Mouse (Mus musculus) midbrain, embryonic 16.5 days (tissue): Measurements from ENCODE around the gene Brk1. TPM values are rescaled to one million over a fixed set of nuclear protein-coding genes. Genes with fewer than 3 reads are reported as not detected.
A peak's percentile ranks its signal among the peaks of the same experiment; 100 is the strongest.

Experiments used
- ATAC-seq: fragments of 200-750 bp; cut with Nextera tagmentation; 2 replicates; pipeline ENCODE4 v1.8.0; 2017; ENCODE audit warnings: moderate TSS enrichment
- H3K27ac ChIP-seq: fragments of 300-500 bp; sonication (generic); 2 replicates; pipeline ENCODE4 v1.5.1; 2014; ENCODE audit warnings: mild to moderate bottlenecking, low read length, mixed read lengths
- H3K27me3 ChIP-seq: fragments of 300-500 bp; sonication (generic); 2 replicates; pipeline ENCODE4 v1.6.1; 2014; ENCODE audit warnings: low read depth, low read length, mixed read lengths; ENCODE audit not compliant: control insufficient read depth, insufficient read depth
- H3K36me3 ChIP-seq: fragments of 300-500 bp; sonication (generic); 2 replicates; pipeline ENCODE4 v1.6.1; 2014; ENCODE audit warnings: mild to moderate bottlenecking, low read length, moderate library complexity, mixed read lengths; ENCODE audit not compliant: control insufficient read depth, insufficient read depth
- H3K4me1 ChIP-seq: fragments of 300-500 bp; sonication (generic); 2 replicates; pipeline ENCODE4 v1.6.1; 2014; ENCODE audit warnings: mild to moderate bottlenecking, low read length, mixed read lengths; ENCODE audit not compliant: control insufficient read depth, insufficient read depth
- H3K4me2 ChIP-seq: fragments of 300-500 bp; sonication (generic); 2 replicates; pipeline ENCODE4 v1.6.1; 2014; ENCODE audit warnings: mild to moderate bottlenecking, low read length, mixed read lengths
- H3K4me3 ChIP-seq: fragments of 300-500 bp; sonication (generic); 2 replicates; pipeline ENCODE4 v1.5.1; 2014; ENCODE audit warnings: low read depth, mild to moderate bottlenecking, low read length, moderate library complexity, mixed read lengths
- H3K9ac ChIP-seq: fragments of 300-500 bp; sonication (generic); 2 replicates; pipeline ENCODE4 v1.6.1; 2014; ENCODE audit warnings: low read depth, low read length, mixed read lengths
- H3K9me3 ChIP-seq: fragments of 300-500 bp; sonication (generic); replicated peaks from 2 replicates; pipeline ENCODE4 v1.6.1; 2014; ENCODE audit warnings: mild to moderate bottlenecking, low read length, mixed read lengths; ENCODE audit not compliant: control insufficient read depth, poor library complexity, severe bottlenecking
- WGBS: fragments of 180-500 bp; shearing (Covaris S2); extraction: QIAGEN DNeasy Blood & Tissue Kit; methylation state at CpG from one replicate; pipeline ENCODE4 v1.1.7; 2014; 5-methylcytosine and 5-hydroxymethylcytosine counted together
- polyA plus RNA-seq: library from polyadenylated mRNA; unstranded; fragments of >200 nt; fragmentation: Nextera tagmentation; extraction: Ambion mirVana; gene quantifications from 2 replicates; pipeline ENCODE4 v1.2.1, GENCODE M21; 2015

Gene Brk1
- 227 and 250 TPM in 2 replicates for polyA plus RNA-seq

- WGBS, result under 1% methylated on average over 59 of the region's 65 CpGs
- Histone ChIP-seq H3K4me2 (peak within 1 kb of the TSS; percentile 89), H3K27me3 (no peaks in the 10 kb centered on the region), H3K9ac (peak within 1 kb of the TSS; percentile 88), H3K4me3 (peak within 1 kb of the TSS; percentile 88), H3K36me3 (no peaks in the 10 kb centered on the region), H3K9me3 (no peaks in the 10 kb centered on the region), H3K27ac (peak within 1 kb of the TSS; percentile 85), H3K4me1 (peaks cover 23% of the 10 kb centered on the region)
- ATAC-seq, result peak; percentile 96
Measured at GRCm38 (mm10) chr6:113604432-113605223, at the start of gene Brk1. Gene Brk1, plus strand, starts transcription at chr6:113604772.

DNA sequence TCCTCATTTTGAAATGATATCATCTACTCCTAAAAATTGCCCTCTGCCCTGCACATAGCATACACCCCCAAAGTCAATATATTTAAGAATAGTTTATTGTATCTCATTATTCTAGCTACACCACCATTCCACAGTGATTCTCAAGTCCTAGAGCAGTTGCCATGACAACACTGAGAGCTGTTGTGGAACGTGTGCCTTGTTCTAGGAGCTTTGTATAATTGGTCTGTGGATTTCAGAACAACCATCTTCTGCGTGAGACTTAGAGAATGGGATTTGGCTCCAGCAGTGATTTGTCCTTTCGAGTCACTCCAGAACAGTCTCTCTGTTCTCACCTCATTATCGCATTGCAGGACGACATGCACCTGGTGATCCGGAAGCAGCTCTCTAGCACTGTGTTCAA lies 44.8 kb upstream of the Brk1 start:
- 52% methylated on average over 6 of the region's 6 CpGs for WGBS
- no peak overlapping the region for H3K27ac ChIP-seq
- no peak overlapping the region for H3K9ac ChIP-seq
- no peaks in the 10 kb centered on the region for H3K27me3 ChIP-seq
- ATAC-seq, result no peak
- no peak overlapping the region for H3K4me2 ChIP-seq
- no peaks in the 10 kb centered on the region for H3K9me3 ChIP-seq
- no peak overlapping the region for H3K4me3 ChIP-seq
- H3K4me1 ChIP-seq, result no peaks in the 10 kb centered on the region
- no peaks in the 10 kb centered on the region for H3K36me3 ChIP-seq

DNA sequence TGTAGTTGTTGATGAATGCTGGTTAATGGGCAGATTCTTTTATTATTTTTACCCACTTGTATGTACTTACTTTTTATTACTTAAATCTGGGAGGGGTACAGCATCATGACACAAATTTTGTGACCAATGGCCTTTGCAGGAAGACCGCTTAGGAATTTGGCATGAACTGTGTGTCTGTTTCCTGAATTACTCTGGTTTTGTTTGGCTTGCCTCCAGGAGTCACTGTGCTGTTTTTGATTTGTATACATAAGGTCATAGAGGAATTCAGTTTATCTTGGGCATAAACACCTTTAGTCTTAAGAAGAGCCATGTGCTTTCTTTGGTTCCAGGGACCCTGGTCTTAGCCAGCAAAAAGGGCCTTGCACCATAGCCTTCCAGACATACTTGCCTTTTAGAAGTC lies 40.0 kb upstream of the Brk1 start:
- ATAC-seq, result no peak
- WGBS, result 91% methylated on average over 1 of the region's 1 CpGs

DNA sequence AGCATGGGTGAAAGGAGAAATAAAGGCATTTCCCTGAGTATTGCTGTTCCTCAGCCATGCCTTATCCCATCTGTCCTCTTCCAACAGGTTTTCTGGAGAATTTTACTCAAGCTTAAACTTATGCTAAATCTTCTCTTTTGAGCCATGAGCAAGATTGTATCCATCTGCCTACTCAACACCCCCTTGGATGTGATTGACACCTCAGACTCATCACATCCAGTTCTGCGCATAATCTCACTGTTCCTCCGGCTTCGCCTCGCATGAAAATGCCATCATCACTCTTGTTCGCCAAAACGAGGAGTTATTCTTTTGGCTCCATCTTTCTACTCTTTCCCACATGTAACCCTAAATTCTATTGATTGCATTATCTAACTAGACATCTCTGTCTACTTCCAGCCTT lies 28.5 kb upstream of the Brk1 start:
- Histone ChIP-seq H3K27ac (no peak overlapping the region), H3K4me2 (no peak overlapping the region), H3K9me3 (no peaks in the 10 kb centered on the region), H3K27me3 (no peaks in the 10 kb centered on the region), H3K9ac (no peak overlapping the region), H3K36me3 (no peaks in the 10 kb centered on the region), H3K4me3 (no peak overlapping the region), H3K4me1 (no peaks in the 10 kb centered on the region)
- no peak for ATAC-seq
- WGBS, result 96% methylated on average over 6 of the region's 6 CpGs

More for the DNA sequence above, 40.0 kb upstream of the Brk1 start:
- H3K27me3 ChIP-seq, result no peaks in the 10 kb centered on the region
- H3K9ac ChIP-seq, result no peak overlapping the region
- no peaks in the 10 kb centered on the region for H3K4me1 ChIP-seq
- no peaks in the 10 kb centered on the region for H3K36me3 ChIP-seq
- H3K9me3 ChIP-seq, result no peaks in the 10 kb centered on the region
- no peak overlapping the region for H3K4me2 ChIP-seq
- H3K4me3 ChIP-seq, result no peak overlapping the region
- no peak overlapping the region for H3K27ac ChIP-seq

DNA sequence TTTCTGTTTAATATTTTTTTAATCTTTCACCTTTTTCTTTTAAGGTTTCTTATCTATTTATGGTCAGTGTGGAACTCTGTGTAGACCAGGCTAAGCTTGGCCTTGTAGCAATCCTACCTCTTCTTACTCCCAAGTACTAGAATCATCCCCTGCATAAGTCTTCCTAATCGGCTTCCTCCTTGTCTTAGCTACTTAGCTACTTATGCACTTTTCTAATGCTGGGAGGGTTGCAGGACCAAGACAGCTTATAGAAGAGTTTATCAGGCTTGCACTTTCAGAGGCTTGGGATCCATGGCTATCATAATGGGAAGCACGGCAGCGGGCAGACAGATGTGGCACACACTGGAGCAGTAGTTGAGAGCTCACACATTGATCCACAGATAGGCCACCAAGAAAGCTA lies 25.3 kb upstream of the Brk1 start:
- no peak for ATAC-seq
- H3K4me1 ChIP-seq, result no peaks in the 10 kb centered on the region
- no peaks in the 10 kb centered on the region for H3K27me3 ChIP-seq
- no peak overlapping the region for H3K27ac ChIP-seq
- H3K9ac ChIP-seq, result no peak overlapping the region
- H3K4me2 ChIP-seq, result no peak overlapping the region
- no peak overlapping the region for H3K4me3 ChIP-seq
- H3K36me3 ChIP-seq, result no peaks in the 10 kb centered on the region
- no peaks in the 10 kb centered on the region for H3K9me3 ChIP-seq
- WGBS, result 93% methylated on average over 3 of the region's 3 CpGs

DNA sequence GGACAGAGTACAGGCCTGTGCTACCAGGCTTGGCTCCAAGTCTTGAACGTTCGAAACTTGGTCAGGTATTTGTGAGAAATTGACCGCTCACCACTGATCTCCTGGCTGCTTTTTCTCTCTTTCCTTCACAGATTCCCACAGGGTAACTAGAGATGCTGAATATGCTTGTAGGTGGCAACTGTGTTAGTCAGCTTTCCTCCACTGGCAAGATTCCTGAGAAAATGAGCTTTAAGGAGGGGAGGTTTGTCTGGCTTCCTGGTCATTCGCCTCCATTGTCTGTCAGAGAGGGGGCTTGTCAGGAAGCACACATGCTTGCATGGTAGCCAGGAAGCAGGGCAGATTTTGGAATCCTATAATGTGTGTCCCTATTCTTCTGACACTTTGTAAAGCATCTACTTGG lies 21.5 kb upstream of the Brk1 start:
- no peak for ATAC-seq
- H3K27me3 ChIP-seq, result no peaks in the 10 kb centered on the region
- no peaks in the 10 kb centered on the region for H3K36me3 ChIP-seq
- 91% methylated on average over 4 of the region's 4 CpGs for WGBS
- H3K27ac ChIP-seq, result no peak overlapping the region
- H3K4me1 ChIP-seq, result no peaks in the 10 kb centered on the region
- H3K9me3 ChIP-seq, result no peaks in the 10 kb centered on the region
- no peak overlapping the region for H3K4me3 ChIP-seq
- no peak overlapping the region for H3K9ac ChIP-seq
- no peak overlapping the region for H3K4me2 ChIP-seq

GRCm38 (mm10) chr6:113585065-113585464 lies 19.5 kb upstream of the Brk1 start:
- no peak overlapping the region for H3K27ac ChIP-seq
- H3K9ac ChIP-seq, result no peak overlapping the region
- no peaks in the 10 kb centered on the region for H3K36me3 ChIP-seq
- H3K4me2 ChIP-seq, result no peak overlapping the region
- H3K9me3 ChIP-seq, result no peaks in the 10 kb centered on the region
- no peak for ATAC-seq
- WGBS, result 94% methylated on average over 5 of the region's 5 CpGs
- H3K27me3 ChIP-seq, result no peaks in the 10 kb centered on the region
- no peak overlapping the region for H3K4me3 ChIP-seq
- H3K4me1 ChIP-seq, result no peaks in the 10 kb centered on the region

DNA sequence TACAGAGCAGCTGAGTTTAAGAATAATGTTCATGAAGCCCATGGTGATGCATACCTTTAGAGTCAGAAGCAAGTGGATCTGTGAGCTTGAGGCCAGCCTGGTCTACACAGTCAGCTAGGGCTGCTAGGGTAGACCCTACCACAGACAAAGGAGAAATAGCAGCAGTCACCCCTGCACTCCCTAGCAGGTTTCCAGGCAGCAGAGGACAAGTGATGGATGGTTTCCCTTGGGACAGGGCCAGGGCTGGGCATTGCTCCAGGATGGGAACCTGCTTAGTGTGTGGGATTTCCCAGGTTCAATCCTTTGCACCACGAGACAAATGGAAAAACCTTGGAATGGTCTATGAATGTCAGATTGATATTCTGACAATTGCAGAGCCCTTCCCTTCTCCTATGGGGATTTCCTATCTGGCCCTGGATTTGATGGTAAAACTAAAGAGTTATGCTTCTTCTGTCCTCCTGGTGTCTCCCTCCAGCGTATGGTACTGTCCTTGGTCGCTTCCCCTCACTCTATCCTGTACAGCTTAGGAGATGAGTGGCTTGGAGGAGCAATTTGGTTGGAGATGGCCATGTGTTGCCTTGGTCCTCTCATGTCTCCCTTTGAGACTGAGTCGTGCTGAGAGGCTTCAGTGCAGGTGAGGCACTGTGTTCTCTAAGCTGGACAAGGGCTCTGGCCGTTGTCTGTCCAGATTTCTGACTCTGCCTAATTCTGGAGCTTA lies 17.9 kb upstream of the Brk1 start:
- WGBS, result 76% methylated on average over 5 of the region's 5 CpGs

DNA sequence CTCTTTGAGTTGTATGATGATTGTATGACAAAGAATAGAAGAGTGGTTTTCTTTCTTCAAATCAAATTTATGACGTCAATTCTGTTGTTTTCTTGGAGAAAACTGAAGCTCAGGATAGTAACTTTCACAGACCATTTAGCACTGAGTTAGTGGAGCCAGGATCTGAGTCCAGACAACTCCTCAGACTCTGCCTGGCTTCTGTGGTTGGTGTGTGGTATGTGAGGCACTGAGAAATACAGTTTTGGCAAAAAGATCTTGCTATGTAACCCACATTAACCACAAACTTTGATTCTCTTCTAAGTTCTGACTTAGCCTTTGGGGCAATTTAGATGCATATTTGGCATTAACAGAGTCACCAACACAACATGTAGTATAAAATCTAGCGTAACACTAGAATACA lies 11.9 kb upstream of the Brk1 start:
- H3K4me3 ChIP-seq, result no peak overlapping the region
- no peaks in the 10 kb centered on the region for H3K27me3 ChIP-seq
- H3K27ac ChIP-seq, result no peak overlapping the region
- no peaks in the 10 kb centered on the region for H3K36me3 ChIP-seq
- WGBS, result 97% methylated on average over 2 of the region's 2 CpGs
- no peak overlapping the region for H3K9ac ChIP-seq
- no peaks in the 10 kb centered on the region for H3K4me1 ChIP-seq
- no peaks in the 10 kb centered on the region for H3K9me3 ChIP-seq
- no peak overlapping the region for H3K4me2 ChIP-seq
- ATAC-seq, result no peak

More for the DNA sequence above, 17.9 kb upstream of the Brk1 start:
- H3K4me3 ChIP-seq, result no peak overlapping the region
- no peaks in the 10 kb centered on the region for H3K27me3 ChIP-seq
- no peak for ATAC-seq
- no peak overlapping the region for H3K9ac ChIP-seq
- H3K9me3 ChIP-seq, result no peaks in the 10 kb centered on the region
- no peak overlapping the region for H3K4me2 ChIP-seq
- H3K27ac ChIP-seq, result no peak overlapping the region
- H3K4me1 ChIP-seq, result no peaks in the 10 kb centered on the region
- H3K36me3 ChIP-seq, result no peaks in the 10 kb centered on the region
